Mouse (Mus musculus) myocyte (in vitro differentiated cells): Measurements from ENCODE around the gene Dnajb8.

ENCODE experiments used
- CEBPB ChIP-seq: IDR thresholded peaks from 2 replicates; pipeline ENCODE4 v1.6.1; 2011; ENCODE audit warnings: mild to moderate bottlenecking, moderate library complexity; ENCODE audit not compliant: poor library complexity, insufficient read depth, severe bottlenecking
- E2F4 ChIP-seq: IDR thresholded peaks from one replicate; pipeline ENCODE4 v1.6.1; 2011; ENCODE audit warnings: mild to moderate bottlenecking, control low read depth, moderate library complexity; ENCODE audit not compliant: insufficient read depth
- MAX ChIP-seq: IDR thresholded peaks from one replicate; pipeline ENCODE4 v1.6.1; 2011; ENCODE audit warnings: low read depth, mild to moderate bottlenecking, control low read depth
- MYOD1 ChIP-seq, 3 experiments: IDR thresholded peaks; one replicate each; pipeline ENCODE4 v1.6.1; 2011; ENCODE audit warnings: control low read depth in 2 of 3, low read depth in 2 of 3, mild to moderate bottlenecking in 2 of 3, moderate library complexity in 1 of 3; ENCODE audit not compliant: insufficient read length in 2 of 3, control insufficient read depth in 1 of 3
- POLR2A ChIP-seq: IDR thresholded peaks from one replicate; pipeline ENCODE4 v1.6.1; 2011; ENCODE audit warnings: low read depth, mild to moderate bottlenecking, control low read depth, moderate library complexity; ENCODE audit not compliant: insufficient read length
- SRF ChIP-seq: IDR thresholded peaks from one replicate; pipeline ENCODE4 v1.6.1; 2011; ENCODE audit warnings: low read depth; ENCODE audit not compliant: control insufficient read depth, insufficient read length
- TCF12 ChIP-seq: IDR thresholded peaks from one replicate; pipeline ENCODE4 v1.6.1; 2011; ENCODE audit warnings: mild to moderate bottlenecking, control low read depth; ENCODE audit not compliant: poor library complexity, insufficient read depth, severe bottlenecking
- TCF3 ChIP-seq: IDR thresholded peaks from one replicate; pipeline ENCODE4 v1.6.1; 2011; ENCODE audit warnings: low read depth, control low read depth; ENCODE audit not compliant: insufficient read length
- USF1 ChIP-seq: IDR thresholded peaks from one replicate; pipeline ENCODE4 v1.6.1; 2011; ENCODE audit warnings: low read depth, mild to moderate bottlenecking, control low read depth, moderate library complexity

DNA sequence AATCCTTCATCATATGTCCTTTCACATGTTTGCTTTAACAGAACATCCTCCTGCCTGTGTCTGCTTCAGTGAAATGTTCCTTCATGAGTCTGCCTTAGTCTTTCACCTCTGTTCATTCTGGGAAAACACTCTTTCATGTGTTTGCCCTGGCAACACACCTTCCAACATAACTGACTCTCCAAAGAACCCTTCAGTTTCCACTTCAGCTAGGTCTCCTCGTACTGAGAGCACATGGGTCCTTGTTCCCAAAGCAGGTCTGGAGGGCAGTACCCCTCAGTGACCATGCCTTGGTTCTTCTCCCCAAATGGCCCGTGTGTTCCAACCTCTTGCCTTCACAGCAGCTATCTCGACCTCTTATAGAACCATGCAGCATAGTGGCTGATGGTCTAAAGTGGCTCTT is 45.0 kb downstream of the Dnajb8 start:
- TF ChIP-seq TCF12 (no peak), POLR2A (no peak), MAX (no peak), USF1 (no peak), E2F4 (no peak), CEBPB (no peak), SRF (no peak), MYOD1 (IDR thresholded peaks at IDR 0.05; ENCODE audit: control insufficient read depth in 1 of 3, insufficient read length in 2 of 3, low read depth in 2 of 3) (no peak), TCF3 (no peak)
